Mouse (Mus musculus) Muller cell, postnatal 12 days (primary cell): ENCODE measurements around the gene Lmf1.

Experiments used
- DNase-seq: peaks from one replicate; pipeline ENCODE4 v3.0.0-alpha.2; 2015; ENCODE audit errors: inconsistent ontology term

The Lmf1 gene

GRCm38 (mm10) chr17:25602366-25602765, 23.5 kb downstream of the Lmf1 start:
- DNase-seq: no peak

- DNase-seq: no peak
Observed at GRCm38 (mm10) chr17:25604234-25604633, 25.3 kb downstream of the Lmf1 start.

GRCm38 (mm10) chr17:25608137-25608785, 29.4 kb downstream of the Lmf1 start:
- DNase-seq: no peak

- peak; percentile 82 for DNase-seq
Observed at GRCm38 (mm10) chr17:25608821-25609505, 30.1 kb downstream of the Lmf1 start.

GRCm38 (mm10) chr17:25609506-25609828, 30.6 kb downstream of the Lmf1 start:
- DNase-seq: peak; percentile 79

- DNase-seq: peak; percentile 23
Observed at GRCm38 (mm10) chr17:25610151-25610550, 31.3 kb downstream of the Lmf1 start.

GRCm38 (mm10) chr17:25612537-25612936, 33.7 kb downstream of the Lmf1 start:
- DNase-seq: no peak

- no peak for DNase-seq
Observed at GRCm38 (mm10) chr17:25613323-25613722, 34.4 kb downstream of the Lmf1 start.

GRCm38 (mm10) chr17:25614723-25615510, 36.0 kb downstream of the Lmf1 start:
- DNase-seq: no peak

DNA sequence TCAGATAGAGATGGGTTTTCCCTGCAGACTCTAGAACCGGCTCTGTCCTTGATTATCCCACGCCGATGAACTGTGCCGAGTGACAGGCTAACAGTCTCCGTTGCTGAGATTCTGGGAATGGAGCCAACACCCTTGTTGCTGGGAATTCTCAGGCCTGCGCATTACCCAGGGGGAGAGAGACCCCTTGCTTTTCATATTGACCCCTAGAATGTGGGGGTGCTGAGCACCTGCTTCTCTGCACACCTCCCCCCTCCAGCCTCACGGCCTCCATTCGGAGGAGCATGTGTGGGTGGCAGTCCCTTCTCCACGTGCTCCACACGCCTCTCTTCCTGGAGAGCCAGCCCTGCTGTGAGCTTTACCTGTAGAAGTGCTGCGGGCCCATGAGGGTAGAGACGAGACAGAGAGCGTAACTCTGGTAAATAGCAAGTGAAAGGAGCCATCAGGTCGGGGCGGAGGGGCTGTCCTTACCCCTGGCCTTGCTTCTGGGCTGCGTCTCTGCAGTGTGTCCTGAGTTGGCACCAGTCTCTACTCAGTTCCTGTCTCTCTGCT, 39.7 kb downstream of the Lmf1 start:
- peak; percentile 62 for DNase-seq

DNA sequence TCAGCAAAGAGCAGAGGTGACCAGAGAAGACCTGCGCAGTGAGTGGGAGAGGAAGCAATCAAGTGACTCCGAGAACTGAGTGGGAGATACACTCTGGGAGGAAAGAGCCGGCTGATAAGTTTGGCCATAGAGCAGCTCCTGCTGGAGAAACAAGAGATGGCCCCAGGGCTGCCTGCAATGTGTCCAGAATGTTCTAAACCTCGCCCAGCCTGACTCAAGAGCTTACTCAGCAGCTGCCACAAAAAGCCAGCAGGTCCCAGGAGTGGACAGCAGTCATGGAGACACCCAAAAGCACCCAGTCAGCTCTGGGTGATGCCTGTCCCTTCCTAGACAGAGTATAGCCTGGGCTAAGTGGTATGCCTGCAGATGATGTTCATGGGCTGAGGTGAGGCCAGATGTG, 44.6 kb downstream of the Lmf1 start:
- no peak for DNase-seq

- no peak for DNase-seq
Observed at GRCm38 (mm10) chr17:25623935-25624334, 45.0 kb downstream of the Lmf1 start.

DNA sequence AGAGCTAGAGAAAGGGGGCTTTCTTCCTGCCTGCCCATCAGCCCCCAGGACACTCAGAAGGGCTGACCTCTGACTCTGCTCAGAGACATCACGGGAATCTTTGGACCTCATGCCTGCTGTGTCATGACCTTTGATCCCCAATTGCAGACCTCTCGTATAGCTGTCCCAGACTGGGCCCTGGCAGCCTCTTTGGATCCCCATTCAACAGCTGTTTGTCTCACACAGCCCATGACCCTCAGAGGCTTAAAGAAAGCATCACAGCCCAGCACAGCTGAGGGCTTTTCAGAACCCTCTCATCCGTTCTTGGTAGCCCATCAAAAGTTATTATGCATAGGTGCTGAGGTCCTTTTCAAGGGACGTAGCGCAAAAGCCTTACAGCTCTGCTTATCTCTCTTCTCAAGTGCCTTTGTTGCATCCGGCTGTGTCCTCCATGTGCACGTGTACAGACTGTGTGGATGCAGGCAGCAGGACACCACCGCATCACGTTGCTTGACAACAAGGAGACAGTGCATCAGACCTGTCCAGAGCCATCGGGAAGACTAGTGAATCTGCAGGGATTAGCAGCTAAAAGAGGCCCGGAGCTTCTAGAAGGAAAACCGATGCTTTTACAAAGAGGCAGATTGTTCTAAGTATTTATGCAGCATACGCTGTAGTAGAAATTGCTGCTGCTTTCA, 45.7 kb downstream of the Lmf1 start:
- no peak for DNase-seq

DNA sequence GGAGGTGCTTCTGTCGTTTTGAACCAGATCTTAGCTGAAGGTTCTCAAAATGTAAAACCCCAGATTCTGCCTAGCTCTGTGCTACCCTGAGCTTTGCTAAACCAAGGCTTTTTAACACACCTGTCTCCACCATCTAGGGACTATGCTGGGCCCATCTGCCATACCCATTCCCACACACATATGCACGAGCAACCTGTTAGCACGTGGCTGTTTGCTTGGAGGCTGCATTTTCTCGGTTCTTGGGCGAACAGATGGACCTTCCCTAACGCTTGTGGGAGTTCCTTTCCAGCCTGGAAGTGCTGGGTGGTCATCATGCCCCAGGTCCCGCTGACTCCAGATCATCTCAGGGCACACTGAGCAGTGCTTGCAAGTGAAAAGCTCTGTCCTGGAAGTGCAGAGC, 46.4 kb downstream of the Lmf1 start:
- no peak for DNase-seq

- DNase-seq: no peak
Observed at GRCm38 (mm10) chr17:25626196-25627043, 47.5 kb downstream of the Lmf1 start.

DNA sequence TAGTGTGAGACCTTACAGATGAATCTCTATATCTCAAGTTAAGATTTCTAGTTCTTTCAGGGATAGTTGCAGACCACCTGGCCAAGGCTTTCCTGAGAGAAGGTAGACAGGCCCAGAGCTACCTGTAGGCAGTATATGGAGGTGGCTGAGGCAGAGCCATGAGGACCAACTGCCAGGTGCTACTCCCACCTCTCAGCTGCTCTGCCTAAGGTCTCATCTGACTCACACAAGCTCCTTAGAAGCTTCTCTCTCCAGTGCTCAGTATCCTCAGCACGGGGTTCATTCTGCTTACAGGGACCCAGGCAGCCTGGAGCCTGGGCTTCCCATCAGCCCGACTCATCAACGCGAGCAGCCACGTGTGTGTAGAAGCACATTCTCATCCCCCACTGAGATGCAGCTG, 51.4 kb downstream of the Lmf1 start:
- DNase-seq: no peak

- peak; percentile 31 for DNase-seq
Observed at GRCm38 (mm10) chr17:25634070-25634469, 55.2 kb downstream of the Lmf1 start.

DNA sequence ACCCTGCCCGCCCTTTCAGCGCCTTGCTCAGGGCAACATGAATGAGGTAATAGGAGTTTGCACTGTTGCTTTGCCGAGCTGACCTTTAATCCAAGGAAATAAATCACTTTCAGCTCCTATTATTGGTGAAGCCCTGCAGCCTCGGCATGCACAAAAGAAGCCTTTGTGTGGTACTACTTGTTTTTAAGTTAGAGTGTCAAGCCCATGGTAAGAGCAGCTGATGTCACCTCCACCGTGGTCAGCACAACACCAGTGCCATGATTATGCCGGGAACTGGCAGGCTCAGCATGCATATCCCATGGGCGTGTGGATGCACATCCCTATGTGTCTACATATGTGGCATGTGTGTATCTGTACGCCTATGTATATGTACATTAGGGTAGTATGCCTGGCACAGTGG, 56.5 kb downstream of the Lmf1 start:
- DNase-seq: no peak

GRCm38 (mm10) chr17:25635806-25636205, 56.9 kb downstream of the Lmf1 start:
- DNase-seq: no peak

GRCm38 (mm10) chr17:25637986-25638385, 59.1 kb downstream of the Lmf1 start:
- DNase-seq: no peak

DNA sequence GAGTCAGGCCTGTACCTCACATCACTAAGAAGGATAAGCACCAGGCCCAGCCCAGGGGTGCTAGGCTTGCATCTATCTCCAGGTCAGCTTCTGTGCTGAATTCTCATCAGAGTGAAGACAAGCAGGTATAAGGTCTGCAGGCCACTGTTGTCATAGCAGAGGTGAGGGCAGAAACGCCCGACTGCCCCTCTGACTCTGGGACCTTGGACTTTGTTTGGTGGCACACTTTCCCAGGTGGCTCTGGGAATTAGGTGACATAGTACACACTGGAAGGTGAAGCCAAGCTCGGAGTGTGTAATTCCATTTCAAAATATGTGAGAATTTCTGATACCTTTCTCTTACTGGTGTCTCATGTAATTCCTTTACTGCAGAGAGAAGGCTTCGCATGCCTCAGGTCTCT, 59.6 kb downstream of the Lmf1 start:
- no peak for DNase-seq
